Mouse (Mus musculus): Measurements from ENCODE around the gene Mta1.

The Mta1 gene

GRCm38 (mm10) chr12:113136492-113137020 lies 38.5 kb downstream of the Mta1 start:
- DNase-seq: no peak

- no peak for DNase-seq
These were observed 39.5 kb downstream of the Mta1 start for GRCm38 (mm10) chr12:113137260-113138213.

GRCm38 (mm10) chr12:113138291-113138690 lies 40.2 kb downstream of the Mta1 start:
- no peak for DNase-seq

GRCm38 (mm10) chr12:113138901-113139864 lies 41.1 kb downstream of the Mta1 start:
- no peak for DNase-seq

- peak; percentile 91 to 93 for DNase-seq
These were observed 42.0 kb downstream of the Mta1 start, which contains the start of gene Crip2 for GRCm38 (mm10) chr12:113139908-113140615. Gene Crip2, plus strand, starts transcription at chr12:113140236.

- DNase-seq: no peak
These were observed 42.7 kb downstream of the Mta1 start for GRCm38 (mm10) chr12:113140616-113141411.

GRCm38 (mm10) chr12:113141531-113141973 lies 43.5 kb downstream of the Mta1 start:
- DNase-seq: no peak

GRCm38 (mm10) chr12:113142021-113142975 lies 44.2 kb downstream of the Mta1 start:
- no peak for DNase-seq

- DNase-seq: no peak
These were observed 45.1 kb downstream of the Mta1 start for GRCm38 (mm10) chr12:113143164-113143563.

GRCm38 (mm10) chr12:113144001-113144756 lies 46.1 kb downstream of the Mta1 start:
- peak; percentile 49 to 55 for DNase-seq

GRCm38 (mm10) chr12:113144886-113145285 lies 46.8 kb downstream of the Mta1 start:
- no peak for DNase-seq

- DNase-seq: no peak
These were observed 47.5 kb downstream of the Mta1 start for GRCm38 (mm10) chr12:113145591-113145990.

GRCm38 (mm10) chr12:113146112-113147057 lies 48.3 kb downstream of the Mta1 start, which contains the start of gene Crip1:
Gene Crip1, plus strand, starts transcription at chr12:113146316.
- DNase-seq: peak; percentile 86 to 93

GRCm38 (mm10) chr12:113147481-113147880 lies 49.4 kb downstream of the Mta1 start:
- no peak for DNase-seq

- no peak for DNase-seq
These were observed 50.4 kb downstream of the Mta1 start for GRCm38 (mm10) chr12:113148381-113149035.

GRCm38 (mm10) chr12:113149341-113149740 lies 51.3 kb downstream of the Mta1 start:
- no peak for DNase-seq

GRCm38 (mm10) chr12:113149896-113150295 lies 51.8 kb downstream of the Mta1 start:
- no peak for DNase-seq

Data from thymus, postnatal 36 days (tissue).